Mouse (Mus musculus) Muller cell, postnatal 12 days (primary cell): ENCODE measurements at regions not wholly inside any gene's neighbourhood (a gene's known extent, or its start where the extent isn't known, plus 50 kb on each side); places are given as distances from the start of the nearest gene placed in this dataset.
A peak's percentile ranks its signal among the peaks of the same experiment; 100 is the strongest.

ENCODE experiments used
- DNase-seq: peaks from one replicate; pipeline ENCODE4 v3.0.0-alpha.2; 2015; ENCODE audit errors: inconsistent ontology term

GRCm38 (mm10) chr4:139907366-139907765, 60.5 kb downstream of the Klhdc7a start:
- DNase-seq: no peak

- DNase-seq: no peak
Measured at GRCm38 (mm10) chr4:139906176-139906575, 61.6 kb downstream of the Klhdc7a start.

DNA sequence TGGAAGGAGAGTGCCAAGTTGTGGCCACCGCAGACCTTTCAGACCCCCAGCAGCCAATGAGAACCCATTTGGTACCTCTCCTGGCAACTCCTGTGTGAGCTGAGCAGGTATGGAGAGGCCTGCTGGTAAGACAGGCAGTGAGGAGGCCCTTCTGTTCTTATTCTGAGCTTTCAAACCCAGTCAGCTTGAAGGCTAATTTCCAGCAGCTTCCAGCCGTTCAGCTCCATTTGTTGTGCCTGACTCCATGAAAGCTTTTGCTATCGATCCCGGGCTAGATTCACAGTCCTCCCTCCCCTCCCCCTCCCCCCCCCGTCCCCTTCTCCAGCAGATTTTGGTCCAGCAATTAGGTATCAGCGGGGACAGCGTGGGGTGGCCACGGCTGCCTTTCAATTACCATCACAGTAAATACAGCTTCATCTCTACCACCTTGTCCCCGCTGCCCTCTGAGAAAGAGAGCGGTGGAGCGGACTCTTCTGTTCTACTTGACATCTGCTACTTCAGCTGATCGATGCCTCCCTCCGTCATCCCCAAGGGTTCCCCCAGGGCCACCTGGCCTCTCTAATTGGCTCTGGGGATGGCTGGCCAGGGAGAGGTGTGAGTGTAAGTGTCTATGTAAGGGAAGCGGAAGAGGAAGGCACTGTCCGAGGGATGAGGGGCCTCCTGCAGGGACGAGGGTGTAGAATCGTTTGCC, 62.6 kb downstream of the Klhdc7a start:
- no peak for DNase-seq

- no peak for DNase-seq
Measured at GRCm38 (mm10) chr4:139899960-139900359, 66.6 kb upstream of the Pax7 start.

DNA sequence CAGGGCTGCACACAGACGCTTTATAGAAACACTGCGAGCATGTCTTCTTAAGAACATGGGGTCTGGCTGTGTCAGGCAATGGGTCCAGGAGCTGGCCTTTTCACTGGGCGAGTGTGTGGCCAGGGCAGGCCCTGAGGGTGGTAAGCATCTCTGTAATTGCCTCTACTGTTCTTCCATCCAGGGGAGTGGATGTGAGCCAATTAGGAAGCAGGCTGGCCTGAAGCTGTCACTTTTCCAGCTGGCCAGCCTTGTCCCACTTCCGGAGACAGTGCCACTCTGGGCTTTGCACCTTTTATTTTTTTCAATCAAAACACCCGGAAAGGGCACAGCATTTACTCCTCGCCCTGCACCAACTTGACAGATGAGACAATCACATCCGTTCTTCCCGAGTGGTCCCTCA, 66.1 kb upstream of the Pax7 start:
- peak; percentile 20 for DNase-seq

GRCm38 (mm10) chr4:139892678-139893077, 59.4 kb upstream of the Pax7 start:
- no peak for DNase-seq

- no peak for DNase-seq
Measured at GRCm38 (mm10) chr4:139889013-139889412, 55.7 kb upstream of the Pax7 start.
